Mouse (Mus musculus) kidney, adult 2 months (tissue): Measurements from ENCODE around the gene Ptpre.

ENCODE experiments used
- CTCF ChIP-seq: fragments of 200-500 bp; conservative IDR thresholded peaks from 2 replicates; pipeline ENCODE4 v1.5.1; 2011; ENCODE audit warnings: low read depth, mild to moderate bottlenecking, control low read depth, low read length, moderate library complexity, mixed read lengths; ENCODE audit not compliant: insufficient read depth, insufficient read length
- POLR2A ChIP-seq: fragments of 200-500 bp; IDR thresholded peaks from one replicate; pipeline ENCODE4 v1.6.1; 2011; ENCODE audit warnings: low read depth, low read length, control low read depth

DNA sequence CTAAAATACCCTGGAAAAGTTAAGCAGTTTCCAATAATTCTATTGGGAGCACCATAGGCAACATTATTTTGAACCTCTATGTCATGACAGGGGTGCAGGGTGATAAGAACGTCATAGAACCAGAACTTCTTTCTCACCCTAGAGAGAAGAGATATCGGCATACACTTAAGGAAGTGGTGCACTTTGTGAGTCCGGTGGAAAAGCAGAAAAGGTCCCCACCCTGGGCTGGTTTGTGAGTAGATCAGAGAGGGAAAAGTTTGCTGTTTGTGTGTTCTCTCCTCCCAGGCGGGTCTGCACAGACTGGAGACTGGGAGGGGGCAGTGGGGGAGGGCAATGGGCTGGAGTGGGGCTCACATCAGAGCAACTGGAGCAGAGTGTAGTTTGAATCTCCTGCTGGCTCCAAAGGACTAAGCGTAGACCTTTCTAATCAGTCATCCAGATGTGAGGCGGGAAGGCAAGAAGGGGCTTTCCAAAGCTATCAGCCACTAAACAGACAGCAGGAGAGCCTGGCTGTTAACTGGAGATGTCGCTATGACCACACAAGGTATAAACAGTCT is 184.2 kb downstream of the Ptpre start:
- TF ChIP-seq POLR2A (no peak), CTCF (no peak)
